Mouse (Mus musculus): ENCODE measurements at regions not wholly inside any gene's neighbourhood (a gene's known extent, or its start where the extent isn't known, plus 50 kb on each side); places are given as distances from the start of the nearest gene placed in this dataset.

DNA sequence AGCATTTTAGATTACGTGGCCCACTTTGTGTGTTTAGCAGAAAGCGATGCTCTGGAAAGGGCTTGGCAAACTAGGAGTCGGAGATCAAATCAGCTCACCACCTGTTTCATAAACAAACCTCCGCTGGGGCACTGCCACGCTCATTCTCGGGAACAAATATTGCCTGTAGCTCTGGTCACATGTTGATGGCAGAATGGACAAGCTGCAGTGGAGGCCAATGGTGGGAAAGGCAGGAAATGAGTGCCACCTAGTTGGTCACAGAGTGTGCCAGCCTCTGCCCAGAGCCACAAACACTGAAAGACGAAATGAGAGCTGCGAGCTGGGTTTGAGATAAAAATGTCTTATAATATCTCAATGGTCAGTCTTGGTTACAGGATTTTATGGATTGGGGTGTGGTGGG, 259.2 kb upstream of the Csf3r start:
- DNase-seq, result no peak

DNA sequence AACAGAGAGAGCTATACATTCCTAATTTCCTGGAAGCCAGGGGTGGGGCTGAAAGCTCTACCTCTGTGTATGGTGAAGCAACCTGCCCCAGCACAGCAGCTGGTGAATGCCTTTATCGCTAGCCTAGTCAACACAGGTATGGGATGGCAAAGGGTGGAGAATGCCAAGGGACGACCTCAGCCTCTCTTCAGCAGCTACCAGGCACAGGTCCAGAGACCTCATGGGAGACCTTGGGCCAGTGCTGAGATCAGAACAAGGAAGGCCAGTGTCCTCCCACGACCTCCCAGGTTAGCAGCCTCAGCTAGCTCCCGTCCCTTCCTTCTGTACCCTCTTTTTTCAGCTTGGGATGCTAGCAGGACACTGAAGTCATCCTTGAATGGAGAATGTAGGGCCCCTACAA, 247.2 kb upstream of the Csf3r start:
- no peak for DNase-seq

DNA sequence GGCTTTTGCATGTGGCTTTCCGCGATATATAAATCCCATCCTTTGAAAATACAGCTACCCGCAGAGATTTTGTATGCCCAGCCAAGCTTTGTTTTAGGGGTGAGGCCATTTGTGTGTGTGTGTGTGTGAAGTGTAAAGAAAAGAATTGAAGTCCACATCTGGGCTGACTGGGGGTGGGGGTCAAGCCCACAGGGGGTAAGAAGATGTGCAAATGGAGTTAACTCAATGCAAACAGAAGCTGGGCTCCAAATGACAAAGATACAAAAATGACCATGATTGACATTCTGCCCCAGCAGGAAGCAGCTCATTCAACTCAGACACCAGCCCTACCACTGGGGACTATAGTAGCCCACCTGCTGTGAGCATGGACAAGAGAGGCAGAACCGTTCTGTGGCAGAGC, 244.2 kb upstream of the Csf3r start:
- no peak for DNase-seq

DNA sequence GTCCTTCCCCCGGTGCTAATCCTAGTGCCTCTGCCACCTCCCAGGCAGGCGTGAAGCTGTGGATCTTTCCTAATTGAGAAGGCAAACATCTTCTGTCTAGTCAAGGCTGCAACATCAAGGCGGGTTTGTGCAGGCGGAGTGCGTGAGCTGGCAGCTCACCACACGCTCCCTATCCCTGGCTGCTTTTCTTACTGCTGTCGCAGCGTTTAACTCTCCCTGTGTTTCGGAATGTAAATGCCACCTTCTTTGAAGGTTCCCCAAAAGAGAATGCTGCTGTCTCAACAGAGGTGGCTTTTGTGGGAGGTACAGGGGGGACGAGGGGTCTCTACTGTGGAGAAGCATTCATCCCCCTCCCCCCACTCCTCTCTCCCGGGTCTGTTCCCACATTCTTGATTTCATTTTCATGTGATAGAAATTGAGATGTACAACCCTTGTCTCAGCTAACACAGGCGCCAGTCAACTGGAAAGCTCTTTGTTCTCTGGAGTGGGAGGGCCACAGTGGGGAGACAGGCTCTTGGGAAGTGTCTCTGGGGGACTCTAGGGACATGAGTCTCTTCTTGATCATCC, 243.3 kb upstream of the Csf3r start:
- DNase-seq, result no peak

DNA sequence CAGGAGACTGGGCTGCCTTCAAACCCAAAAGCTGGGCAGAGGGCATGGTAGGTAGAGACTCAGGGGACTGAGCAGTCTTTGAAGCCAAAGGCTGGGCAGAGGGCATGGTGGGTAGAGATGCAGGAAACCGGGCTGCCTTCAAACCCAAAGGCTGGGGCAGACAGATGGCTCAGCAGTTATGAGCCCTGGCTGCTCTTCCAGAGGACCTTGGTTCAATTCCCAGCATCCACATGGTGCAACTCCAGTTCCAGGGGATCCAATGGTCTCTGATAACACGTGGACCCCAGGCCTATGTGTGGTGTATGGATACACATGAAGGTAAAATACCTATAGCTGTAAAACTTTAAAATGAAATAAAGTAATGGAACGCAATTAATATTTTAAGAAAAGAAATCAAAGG, 242.0 kb upstream of the Csf3r start:
- DNase-seq, result no peak

DNA sequence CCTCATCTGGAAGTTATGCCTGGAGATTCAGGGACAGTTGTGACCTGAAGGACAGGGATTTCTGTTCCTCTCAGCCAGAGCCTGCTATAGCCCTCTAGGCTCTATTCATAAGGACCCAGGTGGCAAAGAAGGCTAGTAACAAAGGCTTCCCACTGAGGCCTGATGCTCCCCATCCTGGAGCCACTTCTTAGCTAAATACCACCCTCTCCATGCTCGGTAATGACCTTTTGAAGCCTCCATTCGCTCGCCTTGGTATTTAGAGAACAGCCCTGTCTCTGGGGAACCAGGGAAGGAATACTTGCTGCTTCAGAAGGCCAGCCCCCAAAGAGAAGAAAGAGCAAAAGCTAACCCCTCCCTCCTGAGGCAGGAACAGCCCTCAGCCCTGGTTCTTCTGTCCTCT, 238.3 kb upstream of the Csf3r start:
- no peak for DNase-seq

DNA sequence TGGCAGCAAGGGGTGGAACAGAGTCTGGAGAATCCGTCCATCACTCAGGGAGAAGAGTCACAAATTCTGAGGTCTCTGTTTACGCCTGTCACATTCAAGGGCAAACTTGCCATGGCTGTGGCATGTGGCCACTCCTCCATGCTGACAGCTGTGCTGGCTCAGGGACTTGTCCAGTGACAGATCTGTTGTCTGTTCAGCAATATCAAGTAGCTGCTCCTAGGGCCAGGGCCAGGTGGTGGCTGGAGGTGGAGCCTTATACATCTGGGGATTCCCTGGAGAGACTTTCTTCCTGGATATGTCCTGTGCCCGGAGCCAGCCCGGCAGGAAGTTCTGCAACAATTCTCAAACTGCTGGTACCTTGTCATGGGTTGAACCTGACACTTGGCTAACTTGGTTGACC, 229.7 kb upstream of the Csf3r start:
- no peak for DNase-seq

DNA sequence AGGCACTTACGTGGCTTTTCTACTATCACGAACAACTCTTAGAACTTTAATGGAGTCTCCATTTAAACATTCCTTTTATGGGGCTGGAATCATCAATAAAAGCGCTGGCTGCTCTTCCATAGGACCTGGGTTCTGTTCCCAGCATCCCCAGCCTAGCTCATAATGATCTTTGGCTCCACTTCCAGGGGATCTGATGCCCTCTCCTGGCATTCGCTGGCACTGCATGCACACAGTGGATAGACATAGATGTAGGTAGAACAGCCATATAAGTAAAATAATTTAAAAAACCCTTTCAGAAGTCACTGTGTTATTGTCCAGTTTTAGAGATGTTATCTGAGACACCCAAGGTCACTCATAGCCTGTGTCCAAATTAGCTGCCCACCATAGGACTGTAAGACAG, 216.4 kb upstream of the Csf3r start:
- no peak for DNase-seq

DNA sequence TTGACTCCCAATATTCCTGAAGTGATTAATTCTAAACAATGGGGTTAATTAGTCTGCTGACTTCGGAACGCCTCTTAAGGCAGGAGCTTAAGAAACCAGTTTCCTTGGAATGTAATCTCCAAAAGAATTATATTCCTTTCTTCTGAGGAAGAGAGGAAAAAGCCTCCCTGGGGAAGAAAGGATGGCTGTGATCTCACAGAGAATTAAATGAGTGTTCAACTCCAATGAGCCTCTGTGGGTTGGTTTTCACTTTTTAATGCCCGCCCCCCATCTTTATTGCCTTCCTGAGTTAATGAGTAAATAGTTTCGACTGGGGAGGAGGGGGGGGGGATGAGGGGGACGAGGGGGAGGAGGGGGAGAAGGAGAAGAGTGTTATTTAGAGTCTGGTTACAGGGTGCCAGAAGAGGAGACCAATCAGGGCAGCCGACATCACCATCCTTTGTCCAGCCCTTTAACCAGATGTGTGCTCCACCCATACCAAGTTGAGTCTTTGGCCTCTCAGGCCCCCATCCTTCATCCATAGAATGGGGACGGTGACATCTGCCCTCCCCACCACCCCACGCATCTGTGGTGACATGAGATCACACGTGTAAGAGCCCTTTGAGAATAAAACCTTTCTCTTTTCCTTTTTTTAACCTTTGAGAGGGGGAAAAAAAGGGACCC, 214.8 kb upstream of the Csf3r start:
- no peak for DNase-seq

DNA sequence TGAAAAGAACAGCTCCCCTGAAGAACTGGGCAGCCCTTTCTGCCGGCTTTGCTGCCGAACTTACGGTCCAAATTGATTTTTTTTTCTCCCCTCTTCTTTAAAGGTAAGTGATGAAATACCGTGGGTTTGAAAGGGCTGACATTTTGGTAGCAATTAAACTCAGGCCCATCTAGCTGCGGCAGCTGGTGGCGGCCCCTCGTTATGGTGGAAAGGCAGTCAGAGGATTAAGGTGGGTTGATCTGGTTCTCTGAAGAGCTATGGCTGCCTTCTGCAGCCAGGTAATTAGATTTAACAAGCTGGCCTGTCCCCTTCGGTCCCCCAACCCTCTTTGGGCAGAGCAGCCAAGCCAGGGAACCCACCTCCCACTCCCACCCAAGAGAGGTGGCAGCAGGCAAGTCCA, 214.1 kb upstream of the Csf3r start:
- DNase-seq, result no peak

DNA sequence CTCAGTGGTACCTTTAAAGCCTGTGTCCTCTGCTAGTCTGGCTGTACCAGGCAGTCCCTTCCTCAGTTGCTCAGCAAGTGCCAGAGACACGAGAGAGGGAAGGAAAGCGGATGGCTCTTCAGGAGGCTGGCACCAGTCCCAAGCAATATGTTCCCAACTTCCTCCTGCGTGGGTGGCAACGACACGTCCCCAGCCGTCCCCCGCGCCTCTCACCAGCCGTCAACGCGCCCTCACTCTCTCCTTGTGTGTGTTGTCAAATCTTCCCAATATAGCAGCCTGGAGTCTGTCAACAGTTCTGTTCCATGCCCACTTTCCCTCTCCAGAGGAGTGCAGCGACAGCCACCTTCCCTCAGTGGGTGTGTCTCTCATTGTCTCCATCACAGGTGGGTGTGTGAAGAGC, 210.0 kb upstream of the Csf3r start:
- no peak for DNase-seq

DNA sequence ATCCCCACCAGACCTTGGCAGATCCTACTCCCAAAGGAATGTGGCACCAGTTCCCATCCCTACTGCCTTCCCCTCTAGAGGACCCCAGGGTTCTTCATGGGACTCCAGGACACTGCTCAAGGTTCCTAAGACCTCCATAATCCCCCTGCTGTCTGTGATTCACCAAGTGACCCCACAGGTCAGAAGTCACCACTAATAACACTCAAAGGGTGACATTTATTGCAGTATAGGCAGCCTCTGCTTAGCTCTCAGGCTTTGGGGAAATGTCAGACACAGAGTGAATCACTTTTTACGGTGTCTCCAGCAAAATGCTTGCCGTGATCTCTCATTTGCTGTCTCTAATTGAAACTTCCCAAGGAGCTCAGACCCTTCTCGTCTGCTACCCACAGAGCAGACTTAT, 209.1 kb upstream of the Csf3r start:
- DNase-seq, result no peak

DNA sequence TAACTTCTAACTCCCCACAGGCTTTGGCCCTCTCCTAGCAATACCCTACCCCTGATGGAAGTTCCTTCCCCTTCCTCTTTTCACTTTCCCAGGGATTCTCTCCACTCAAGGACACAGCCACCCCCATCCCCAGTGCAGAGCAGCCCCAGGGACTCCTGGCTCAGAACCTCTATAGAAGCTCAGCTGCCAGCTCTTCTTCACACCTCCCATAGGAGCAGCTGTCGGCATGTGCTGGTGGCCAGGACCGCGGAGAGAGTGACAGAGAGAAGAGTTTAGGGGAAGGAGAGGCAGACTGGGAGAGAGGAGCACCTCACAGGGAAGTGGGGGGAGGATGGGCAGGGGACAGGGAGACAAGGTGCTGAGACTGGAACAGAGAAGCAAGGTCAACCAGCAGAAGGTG, 199.8 kb upstream of the Csf3r start:
- no peak for DNase-seq

DNA sequence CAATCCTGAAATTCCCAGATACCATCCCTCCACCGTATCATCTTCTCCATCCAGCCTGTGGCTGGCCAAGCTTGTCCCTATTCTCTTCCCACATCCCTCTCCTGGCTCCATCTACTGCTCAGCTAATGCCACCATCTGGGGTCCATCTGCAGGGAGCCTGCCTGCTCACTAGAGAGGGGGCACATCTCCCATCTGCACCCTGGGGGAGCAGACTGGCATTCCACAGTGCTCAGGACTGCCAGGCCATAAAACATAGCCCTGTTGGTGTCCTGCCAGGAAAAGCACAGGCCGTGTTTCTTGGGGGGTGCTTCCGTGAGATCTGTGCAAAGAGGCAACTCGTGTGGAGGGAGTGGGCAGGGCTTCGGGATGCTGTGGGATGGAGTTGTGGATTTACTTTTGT, 197.9 kb upstream of the Csf3r start:
- DNase-seq, result no peak

DNA sequence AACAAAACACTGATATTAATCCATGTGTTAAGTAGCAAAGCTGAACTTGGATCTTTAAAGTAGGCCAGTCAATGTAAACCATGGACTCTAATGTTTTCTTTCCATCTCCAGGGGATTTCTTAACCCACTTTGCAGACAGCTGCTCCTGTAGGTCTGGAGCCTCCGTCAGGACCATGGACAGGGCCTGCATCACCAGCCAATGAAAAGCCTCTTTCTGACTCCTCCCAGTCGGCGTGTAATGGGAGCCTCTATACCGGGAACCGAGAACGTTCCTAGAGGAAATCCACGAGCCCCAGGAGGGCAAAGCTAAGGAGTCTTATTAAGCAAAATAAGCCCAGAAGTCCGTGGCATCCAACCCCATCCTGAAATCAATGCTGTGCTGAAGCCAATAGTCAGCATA, 189.1 kb upstream of the Csf3r start:
- peak; percentile 13 for DNase-seq

DNA sequence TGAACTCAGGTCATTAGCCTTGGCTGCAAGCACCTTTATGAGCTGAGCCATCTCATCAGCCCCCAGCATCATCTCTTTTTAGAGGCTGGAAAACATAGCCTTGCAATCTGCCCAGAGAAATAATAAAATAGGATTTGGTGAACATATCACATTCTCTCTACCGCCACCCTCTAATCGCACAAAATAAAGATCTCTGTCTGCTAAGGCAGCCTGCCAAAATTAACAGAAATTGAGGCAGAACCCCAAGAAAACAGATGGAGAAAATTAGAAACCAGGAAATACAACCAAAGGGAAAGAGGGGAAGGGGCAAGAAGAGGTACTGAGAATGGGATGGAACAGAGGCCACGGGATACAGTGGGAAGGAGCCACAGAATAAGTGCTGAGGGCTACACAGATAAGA, 176.8 kb upstream of the Csf3r start:
- DNase-seq, result no peak

DNA sequence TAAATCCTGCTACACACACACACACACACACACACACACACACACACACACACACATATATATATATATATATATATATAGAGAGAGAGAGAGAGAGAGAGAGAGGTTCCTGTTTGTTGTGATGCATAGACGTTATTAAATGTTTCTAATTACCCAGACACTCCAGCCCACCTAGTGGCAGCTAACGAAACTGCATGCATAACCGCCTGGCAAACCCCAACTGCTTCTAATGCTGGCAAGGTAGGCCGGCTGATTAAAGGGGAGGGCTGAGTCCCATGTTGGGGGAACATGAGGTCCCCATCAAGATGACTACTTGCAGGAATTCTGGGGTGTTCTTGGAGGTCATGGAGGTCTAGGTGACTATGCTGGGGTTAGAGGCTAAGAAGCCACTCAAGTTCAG, 174.1 kb upstream of the Csf3r start:
- peak; percentile 52 for DNase-seq

DNA sequence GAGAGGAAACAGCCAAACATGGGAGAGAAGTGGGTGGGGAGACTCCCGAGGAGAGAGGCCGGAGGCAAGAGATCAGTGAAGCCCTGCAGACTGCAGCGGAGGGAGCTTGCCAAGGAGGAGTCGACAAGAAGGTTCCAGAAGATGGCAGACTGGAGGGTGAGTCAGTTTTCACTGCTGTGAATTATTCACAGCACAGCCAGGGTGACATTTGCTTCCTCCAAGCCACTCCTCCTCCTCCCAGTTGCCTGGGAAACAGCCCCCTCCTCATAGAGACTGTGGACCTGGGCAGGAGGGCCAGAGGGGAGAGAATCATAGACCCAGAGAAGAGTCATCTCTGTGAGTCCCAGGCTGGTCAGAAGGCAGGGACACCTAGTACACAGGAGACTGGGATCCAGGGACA, 171.8 kb upstream of the Csf3r start:
- no peak for DNase-seq

DNA sequence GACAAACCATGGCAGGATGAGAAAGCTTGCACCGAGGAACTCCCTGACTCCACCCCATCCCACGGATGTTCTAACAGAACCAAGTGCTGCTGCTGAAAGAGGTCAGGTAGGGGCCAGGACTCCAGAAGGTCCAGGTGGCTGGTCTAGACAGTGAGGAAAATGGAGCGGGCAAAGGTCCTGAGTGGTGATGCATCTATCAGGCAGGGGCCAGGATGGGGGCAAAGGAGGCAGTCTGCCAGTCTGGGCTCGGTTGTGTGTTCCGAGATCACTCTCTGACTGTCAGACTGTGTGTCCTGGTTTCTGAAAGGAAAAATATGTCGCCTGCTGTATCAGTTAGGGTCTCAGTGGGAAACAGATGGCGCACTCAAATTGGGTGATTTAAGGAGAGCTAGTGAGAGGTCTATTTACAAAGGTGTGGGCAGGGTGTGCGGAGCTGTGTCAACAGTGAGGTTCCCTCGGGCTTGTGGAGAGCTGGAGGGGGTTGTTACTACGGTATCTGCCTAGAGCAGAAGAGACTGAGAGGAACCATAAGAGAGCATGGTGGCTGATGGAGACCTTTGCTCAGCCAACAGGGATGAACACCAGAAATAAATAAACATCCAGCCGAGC, 168.3 kb upstream of the Csf3r start:
- no peak for DNase-seq

DNA sequence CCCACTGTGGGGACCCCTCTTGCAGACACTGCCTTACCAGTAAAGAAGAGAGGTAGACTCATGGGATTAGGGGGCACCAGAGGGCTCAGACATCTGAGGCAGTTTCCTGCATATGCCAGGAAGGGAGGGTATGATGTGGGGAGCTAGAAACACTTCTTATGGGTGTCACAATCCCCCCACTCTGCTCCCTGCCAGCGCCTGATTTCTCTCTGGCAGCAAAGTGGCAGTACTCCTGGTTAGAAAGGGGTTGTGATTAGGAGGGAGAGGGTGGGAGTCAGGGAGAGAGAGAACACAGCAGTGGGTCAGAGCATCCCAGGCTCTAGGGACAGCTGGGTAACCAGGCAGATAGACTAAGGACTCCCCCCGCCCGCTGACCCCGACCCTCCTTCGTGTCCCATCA, 167.6 kb upstream of the Csf3r start:
- DNase-seq, result no peak

DNA sequence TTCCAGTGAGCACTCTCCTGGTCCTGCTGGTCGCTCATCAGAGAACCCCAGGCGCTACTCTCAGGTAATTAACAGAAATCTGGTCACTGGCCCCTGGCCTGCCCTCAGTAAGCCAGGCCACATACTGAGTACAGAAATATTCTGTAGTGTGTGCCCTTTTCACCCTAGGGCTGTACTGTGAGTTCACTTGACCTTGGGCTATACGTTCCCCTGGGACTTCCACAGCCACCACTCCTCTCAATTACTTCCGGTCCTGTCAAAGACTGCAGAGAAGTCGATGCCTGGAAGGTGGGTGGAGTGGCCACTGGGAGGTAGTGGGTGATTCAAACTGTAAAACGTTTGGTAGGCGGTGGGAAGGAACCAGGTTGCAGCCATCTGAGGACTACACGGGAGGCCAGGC, 159.3 kb upstream of the Csf3r start:
- no peak for DNase-seq

DNA sequence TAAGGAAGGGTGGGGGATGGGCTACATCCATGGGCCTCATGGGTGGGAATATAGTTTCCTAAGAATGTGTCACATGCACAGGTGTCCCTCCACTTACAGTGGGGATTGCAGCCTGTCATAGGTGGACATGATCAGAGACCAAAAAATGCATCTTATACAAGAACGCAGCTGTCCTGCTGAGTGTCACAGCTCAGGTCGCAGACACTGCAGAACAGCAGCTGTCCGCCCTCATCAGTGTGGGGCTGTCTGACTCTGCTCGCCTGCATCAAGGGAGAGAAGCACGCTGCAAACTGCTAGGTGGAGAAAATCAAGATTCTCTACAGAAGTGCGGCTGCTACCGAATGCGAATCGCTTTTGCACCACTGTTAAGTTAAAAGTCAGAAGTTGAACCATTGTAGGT, 158.6 kb upstream of the Csf3r start:
- no peak for DNase-seq

DNA sequence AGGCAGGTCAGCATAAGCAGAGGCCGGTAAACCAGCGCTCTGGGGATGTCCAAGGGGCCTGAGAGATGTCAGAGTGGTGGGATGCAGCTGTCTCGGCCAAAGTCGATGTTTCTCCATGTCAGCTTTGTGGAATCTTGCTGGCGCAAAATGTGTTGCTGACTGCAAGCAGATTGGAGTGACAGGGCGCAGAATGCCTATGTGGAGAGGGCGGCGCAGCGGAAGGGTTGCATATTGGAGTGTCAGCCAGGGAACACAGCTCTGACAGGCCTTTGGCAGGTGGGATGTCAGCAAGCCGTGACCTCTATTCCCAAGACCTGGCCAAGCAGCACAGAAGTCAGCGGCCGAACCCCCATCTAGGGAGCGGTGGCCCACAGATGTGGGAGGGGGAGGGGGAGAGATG, 153.1 kb upstream of the Csf3r start:
- peak; percentile 1 for DNase-seq

DNA sequence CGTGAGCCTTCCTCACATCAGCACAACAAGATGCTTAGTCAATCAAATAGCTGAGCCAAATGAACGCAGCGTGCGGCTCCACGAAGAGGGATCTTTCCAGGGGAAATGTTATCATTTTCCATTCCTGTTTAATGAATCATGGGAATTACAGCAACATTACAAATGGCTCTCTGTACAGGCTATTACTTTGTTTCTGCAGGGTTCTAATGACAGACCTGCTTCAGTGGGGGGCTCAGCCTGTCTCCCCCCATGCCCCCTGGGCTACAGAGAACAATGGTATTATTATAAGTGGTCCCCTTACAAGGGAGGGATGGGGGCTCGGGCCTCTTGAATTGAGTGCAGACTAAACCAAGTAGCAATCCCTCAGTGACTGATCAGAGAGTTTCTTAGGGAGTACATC, 144.3 kb upstream of the Csf3r start:
- DNase-seq, result no peak

DNA sequence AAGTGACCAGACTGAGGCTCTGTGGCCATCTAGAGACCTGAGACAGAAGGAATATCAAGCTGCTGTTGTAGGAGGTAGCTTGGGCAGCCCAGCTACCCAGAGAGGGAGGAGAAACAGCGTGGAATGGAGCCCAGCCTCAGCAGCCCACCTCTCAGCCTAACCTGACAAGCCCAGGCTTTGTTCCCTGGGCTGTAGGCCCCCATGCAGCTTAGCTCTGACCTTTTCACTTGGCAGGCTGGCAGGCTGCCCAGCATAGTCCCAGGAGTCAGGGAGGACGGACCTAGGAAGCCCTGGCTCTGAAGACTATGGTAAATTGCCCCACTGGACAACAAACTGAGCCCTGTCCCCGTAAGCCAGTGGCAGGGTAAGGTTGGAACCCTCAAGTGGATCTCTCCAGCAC, 141.8 kb upstream of the Csf3r start:
- DNase-seq, result peak; percentile 3

All from lung, postnatal 14 days (tissue).